Mouse (Mus musculus) hindbrain, embryonic 15.5 days (tissue): ENCODE data around the gene Emd. TPM values are rescaled to one million over a fixed set of nuclear protein-coding genes. Genes with fewer than 3 reads are reported as not detected.

ENCODE experiments used
- ATAC-seq: fragments of 200-750 bp; cut with Nextera tagmentation; 2 replicates; pipeline ENCODE4 v1.8.0; 2017; ENCODE audit warnings: low read depth, moderate number of reproducible peaks, moderate TSS enrichment; ENCODE audit not compliant: low FRiP score
- H3K27ac ChIP-seq: fragments of 300-500 bp; sonication (generic); replicated peaks from 2 replicates; pipeline ENCODE4 v1.5.1; 2015; ENCODE audit warnings: mild to moderate bottlenecking, inconsistent platforms
- H3K27me3 ChIP-seq: fragments of 300-500 bp; sonication (generic); 2 replicates; pipeline ENCODE4 v1.6.1; 2015; ENCODE audit warnings: control low read depth, inconsistent platforms
- H3K36me3 ChIP-seq: fragments of 300-500 bp; sonication (generic); 2 replicates; pipeline ENCODE4 v1.6.1; 2015; ENCODE audit warnings: control low read depth, inconsistent platforms
- H3K4me1 ChIP-seq: fragments of 300-500 bp; sonication (generic); replicated peaks from 2 replicates; pipeline ENCODE4 v1.6.1; 2015; ENCODE audit warnings: control low read depth, inconsistent platforms
- H3K4me2 ChIP-seq: fragments of 300-500 bp; sonication (generic); 2 replicates; pipeline ENCODE4 v1.6.1; 2015; ENCODE audit warnings: moderate library complexity, mild to moderate bottlenecking, inconsistent platforms
- H3K4me3 ChIP-seq: fragments of 300-500 bp; sonication (generic); 2 replicates; pipeline ENCODE4 v1.5.1; 2015; ENCODE audit warnings: mild to moderate bottlenecking, inconsistent platforms
- H3K9ac ChIP-seq: fragments of 300-500 bp; sonication (generic); 2 replicates; pipeline ENCODE4 v1.6.1; 2015; ENCODE audit warnings: inconsistent platforms
- H3K9me3 ChIP-seq: fragments of 300-500 bp; sonication (generic); 2 replicates; pipeline ENCODE4 v1.6.1; 2016; ENCODE audit warnings: control low read depth, inconsistent platforms
- WGBS: fragments of 180-500 bp; shearing (Covaris S2); methylation state at CpG from one replicate; pipeline ENCODE4 v1.1.7; 2015; 5-methylcytosine and 5-hydroxymethylcytosine counted together
- polyA plus RNA-seq: library from polyadenylated mRNA; unstranded; fragments of >200 nt; fragmentation: Nextera tagmentation; extraction: Ambion mirVana; gene quantifications from 2 replicates; pipeline ENCODE4 v1.2.1, GENCODE M21; 2015

The Emd gene
- polyA plus RNA-seq, 1 experiment from 2014 or later = 14.5 TPM

GRCm38 (mm10) chrX:74281041-74281731 lies 26.7 kb downstream of the Emd start:
- peak overlapping the region; percentile 66 for H3K9ac ChIP-seq
- WGBS = 24% methylated on average over 14 of the region's 14 CpGs
- peak overlapping the region; percentile 83 for H3K27ac ChIP-seq
- ATAC-seq = no peak
- no peaks in the 10 kb centered on the region for H3K36me3 ChIP-seq
- no peaks in the 10 kb centered on the region for H3K9me3 ChIP-seq
- peaks cover 15% of the 10 kb centered on the region for H3K4me1 ChIP-seq
- peak overlapping the region; percentile 70 for H3K4me2 ChIP-seq
- peak overlapping the region; percentile 62 for H3K4me3 ChIP-seq
- H3K27me3 ChIP-seq = no peaks in the 10 kb centered on the region

GRCm38 (mm10) chrX:74281732-74282394 lies 27.4 kb downstream of the Emd start, which contains the start of the genes Taz and Dnase1l1:
Gene Taz (plus strand): TSS chrX:74281912.
Gene Dnase1l1 (minus strand): TSS chrX:74282337.
- peak within 1 kb of the TSS; percentile 70 for H3K4me2 ChIP-seq
- H3K36me3 ChIP-seq = no peaks in the 10 kb centered on the region
- H3K27ac ChIP-seq = peak within 1 kb of the TSS; percentile 83
- WGBS = 18% methylated on average over 16 of the region's 16 CpGs
- no peaks in the 10 kb centered on the region for H3K27me3 ChIP-seq
- ATAC-seq = peak; percentile 67
- peaks cover 15% of the 10 kb centered on the region for H3K4me1 ChIP-seq
- H3K9me3 ChIP-seq = no peaks in the 10 kb centered on the region
- H3K4me3 ChIP-seq = peak within 1 kb of the TSS; percentile 62
- H3K9ac ChIP-seq = peak within 1 kb of the TSS; percentile 66

GRCm38 (mm10) chrX:74282395-74283091 lies 28.1 kb downstream of the Emd start:
- Histone ChIP-seq H3K9me3 (no peaks in the 10 kb centered on the region), H3K4me2 (peak overlapping the region; percentile 70), H3K27me3 (no peaks in the 10 kb centered on the region), H3K27ac (peak overlapping the region; percentile 83), H3K9ac (peak overlapping the region; percentile 66), H3K4me3 (peak overlapping the region; percentile 62), H3K4me1 (peaks cover 15% of the 10 kb centered on the region), H3K36me3 (no peaks in the 10 kb centered on the region)
- WGBS = 24% methylated on average over 39 of the region's 39 CpGs
- peak; percentile 87 for ATAC-seq

- no peaks in the 10 kb centered on the region for H3K27me3 ChIP-seq
- peaks cover 15% of the 10 kb centered on the region for H3K4me1 ChIP-seq
- peak overlapping the region; percentile 70 for H3K4me2 ChIP-seq
- H3K27ac ChIP-seq = peak overlapping the region; percentile 83
- WGBS = 27% methylated on average over 5 of the region's 5 CpGs
- H3K9me3 ChIP-seq = no peaks in the 10 kb centered on the region
- peak; percentile 39 for ATAC-seq
- peak overlapping the region; percentile 66 for H3K9ac ChIP-seq
- peak overlapping the region; percentile 62 for H3K4me3 ChIP-seq
- no peaks in the 10 kb centered on the region for H3K36me3 ChIP-seq
These were observed 28.6 kb downstream of the Emd start for GRCm38 (mm10) chrX:74283092-74283437.

GRCm38 (mm10) chrX:74293431-74293830 lies 38.9 kb downstream of the Emd start:
- no peaks in the 10 kb centered on the region for H3K9me3 ChIP-seq
- WGBS = 80% methylated on average over 4 of the region's 4 CpGs
- no peak overlapping the region for H3K4me2 ChIP-seq
- H3K4me3 ChIP-seq = no peak overlapping the region
- H3K4me1 ChIP-seq = peaks cover 5% of the 10 kb centered on the region
- peaks cover 4% of the 10 kb centered on the region; the same call in 1 of the 2 replicates for H3K36me3 ChIP-seq
- ATAC-seq = no peak
- H3K9ac ChIP-seq = no peak overlapping the region
- no peak overlapping the region for H3K27ac ChIP-seq
- H3K27me3 ChIP-seq = no peaks in the 10 kb centered on the region

GRCm38 (mm10) chrX:74296538-74297448 lies 42.3 kb downstream of the Emd start, which contains the start of gene Atp6ap1:
Gene Atp6ap1 (plus strand): TSS chrX:74297097.
- H3K9ac ChIP-seq = peak within 1 kb of the TSS; percentile 78
- H3K4me1 ChIP-seq = peaks cover 8% of the 10 kb centered on the region
- peak within 1 kb of the TSS; percentile 73 for H3K4me3 ChIP-seq
- peak within 1 kb of the TSS; percentile 63 for H3K4me2 ChIP-seq
- peak within 1 kb of the TSS; percentile 81 for H3K27ac ChIP-seq
- H3K36me3 ChIP-seq = peaks cover 8% of the 10 kb centered on the region; the same call in 1 of the 2 replicates
- WGBS = 19% methylated on average over 37 of the region's 37 CpGs
- H3K27me3 ChIP-seq = no peaks in the 10 kb centered on the region
- H3K9me3 ChIP-seq = no peaks in the 10 kb centered on the region
- peak; percentile 99 for ATAC-seq

- peaks cover 8% of the 10 kb centered on the region for H3K4me1 ChIP-seq
- no peaks in the 10 kb centered on the region for H3K9me3 ChIP-seq
- ATAC-seq = no peak
- no peak overlapping the region for H3K4me3 ChIP-seq
- no peak overlapping the region for H3K9ac ChIP-seq
- peaks cover 21% of the 10 kb centered on the region for H3K36me3 ChIP-seq
- no peak overlapping the region for H3K27ac ChIP-seq
- 81% methylated on average over 1 of the region's 1 CpGs for WGBS
- H3K4me2 ChIP-seq = 0 out of 2 replicates have a peak overlapping the region, but pooled peaks have one; percentile 15
- H3K27me3 ChIP-seq = no peaks in the 10 kb centered on the region
These were observed 43.9 kb downstream of the Emd start for GRCm38 (mm10) chrX:74298348-74298747.

GRCm38 (mm10) chrX:74299721-74300120 lies 45.2 kb downstream of the Emd start:
- Histone ChIP-seq H3K9me3 (no peaks in the 10 kb centered on the region), H3K27ac (no peak overlapping the region), H3K9ac (no peak overlapping the region), H3K4me3 (no peak overlapping the region), H3K36me3 (peaks cover 28% of the 10 kb centered on the region), H3K27me3 (no peaks in the 10 kb centered on the region), H3K4me2 (no peak overlapping the region), H3K4me1 (peaks cover 14% of the 10 kb centered on the region)
- no peak for ATAC-seq
- WGBS = 87% methylated on average over 3 of the region's 3 CpGs

GRCm38 (mm10) chrX:74304867-74305700 lies 50.6 kb downstream of the Emd start, which contains the start of gene Gdi1:
Gene Gdi1 (plus strand): TSS chrX:74304998.
- peak within 1 kb of the TSS; percentile 55 for H3K4me3 ChIP-seq
- H3K9me3 ChIP-seq = no peaks in the 10 kb centered on the region
- peaks cover 33% of the 10 kb centered on the region for H3K4me1 ChIP-seq
- peak; percentile 82 for ATAC-seq
- 15% methylated on average over 38 of the region's 41 CpGs for WGBS
- H3K27ac ChIP-seq = peak within 1 kb of the TSS; percentile 95
- H3K9ac ChIP-seq = peak within 1 kb of the TSS; percentile 73
- peaks cover 50% of the 10 kb centered on the region for H3K36me3 ChIP-seq
- peak within 1 kb of the TSS; percentile 71 for H3K4me2 ChIP-seq
- no peaks in the 10 kb centered on the region for H3K27me3 ChIP-seq
